Comparison of ENCODE assay signal across 9 mouse cellular contexts in genomic region chr7:128592118-128592935, GRCm38 (mm10). TPM values are rescaled to one million over a fixed set of nuclear protein-coding genes. Genes with fewer than 3 reads are reported as not detected.
A peak's percentile ranks its signal among the peaks of the same experiment; 100 is the strongest.
DNase-seq lines count a peak whose midpoint lies in the region; ATAC-seq lines count a peak whose summit lies in the region.
"Had no signal": no experiment of that assay in that cellular context is flagged by ENCODE, and none has a peak within 500 bp of the region (broad histone marks: within the 10 kb centered on the region; RNA-seq: fewer than 3 reads in every experiment).

No protein-coding gene starts in this region.

- H3K36me3 ChIP-seq in hindbrain, embryonic 15.5 days, result no peaks in the 10 kb centered on the region
- no peaks in the 10 kb centered on the region for H3K36me3 ChIP-seq in stomach, embryonic 16.5 days (ENCODE audit: control insufficient read depth, insufficient read depth, low read length)

- no peaks in the 10 kb centered on the region for H3K9me3 ChIP-seq in hindbrain, embryonic 15.5 days
- H3K9me3 ChIP-seq in stomach, embryonic 16.5 days (replicated peaks; ENCODE audit: control insufficient read depth, low read length), result no peaks in the 10 kb centered on the region

- peaks cover 24% of the 10 kb centered on the region for H3K4me1 ChIP-seq in hindbrain, embryonic 15.5 days (replicated peaks)
- H3K4me1 ChIP-seq in stomach, embryonic 16.5 days (ENCODE audit: control insufficient read depth, insufficient read depth, low read length), result peaks cover 8% of the 10 kb centered on the region

- peak overlapping the region; percentile 23 for H3K4me3 ChIP-seq in hindbrain, embryonic 15.5 days
- peak overlapping the region; percentile 24 for H3K4me3 ChIP-seq in stomach, embryonic 16.5 days (replicated peaks; ENCODE audit: low read length)

- intact Hi-C loops in left cerebral cortex, postnatal 25 days (cut with DNase I), result loop anchor here (2.0 to 5.0 kb wide), 2 partner anchors 74 to 95 kb away; no protein-coding TSS in a partner anchor

- 3% methylated on average over 21 of the region's 21 CpGs for WGBS in hindbrain, embryonic 15.5 days
- WGBS in stomach, embryonic 16.5 days, result 10% methylated on average over 21 of the region's 21 CpGs

- no peaks in the 10 kb centered on the region for H3K27me3 ChIP-seq in hindbrain, embryonic 15.5 days
- no peaks in the 10 kb centered on the region for H3K27me3 ChIP-seq in stomach, embryonic 16.5 days (ENCODE audit: control insufficient read depth, insufficient read depth, low read length)
- H3K27me3 ChIP-seq: CH12.LX had no signal

- no peak overlapping the region for H3K9ac ChIP-seq in hindbrain, embryonic 15.5 days
- H3K9ac ChIP-seq in stomach, embryonic 16.5 days (ENCODE audit: low read length), result peak overlapping the region; percentile 56

- peak overlapping the region; percentile 55 for H3K4me2 ChIP-seq in hindbrain, embryonic 15.5 days
- H3K4me2 ChIP-seq in stomach, embryonic 16.5 days (ENCODE audit: low read depth, low read length), result peak overlapping the region; percentile 56

- ATAC-seq in hindbrain, embryonic 15.5 days (ENCODE audit: low FRiP score, low read depth), result peak; percentile 75; the same call in 1 of the 2 replicates
- peak; percentile 44; the same call in 1 of the 2 replicates for ATAC-seq in stomach, embryonic 16.5 days (ENCODE audit: insufficient read depth, low FRiP score)

- peak overlapping the region; percentile 81 for H3K27ac ChIP-seq in hindbrain, embryonic 15.5 days (replicated peaks)
- H3K27ac ChIP-seq in stomach, embryonic 16.5 days (ENCODE audit: low read length), result peak overlapping the region; percentile 63

- DNase-seq in ovary, adult 18-20 months (ENCODE audit: low spot score), result peak; percentile 31
- no peak for DNase-seq in ovary, postnatal 14 days (ENCODE audit: low spot score)
- DNase-seq in gastrocnemius, postnatal 10 days, result peak; percentile 35
- peak; percentile 18 to 59 for DNase-seq in left cerebral cortex, postnatal 25 days (ENCODE audit: low spot score in 2 of 2)
- DNase-seq in lung, postnatal 4 days, result peak; percentile 68 to 80
- no peak for DNase-seq in urinary bladder, adult 18-20 months (ENCODE audit: low spot score in 2 of 2)

RNA-seq across cellular contexts. Expression of gene Inpp5f, which starts 18.8 kb away (rescaled TPM):
- total RNA-seq in gastrocnemius, postnatal 10 days (2021), result 1 to 10 TPM; 5.0 to 7.2 TPM
- polyA plus RNA-seq in hindbrain, embryonic 15.5 days (2015; fragmentation: Nextera tagmentation; extraction: Ambion mirVana), result 400 and 406 TPM in 2 replicates
- 100 to 1,000 TPM in 1 of 2 experiments, 10 to 100 TPM in 1; 96.4 to 115 TPM for total RNA-seq in left cerebral cortex, postnatal 25 days (2021)
- polyA plus RNA-seq in stomach, embryonic 16.5 days (2015; fragmentation: Nextera tagmentation; extraction: Ambion mirVana), result 18.5 and 20.2 TPM in 2 replicates

Comparison
In these comparisons a context has a peak if more than half of its experiments do, and no peak if none do; other contexts are left out.
1. DNase-seq: peak in ovary, adult 18-20 months (single experiment), gastrocnemius, postnatal 10 days (single experiment), left cerebral cortex, postnatal 25 days (2 of 2) and lung, postnatal 4 days (2 of 2); none in ovary, postnatal 14 days (single experiment) and urinary bladder, adult 18-20 months (0 of 2).
2. RNA of gene Inpp5f, which starts 18.8 kb away (total RNA-seq): 96.4 to 115 TPM in left cerebral cortex, postnatal 25 days; 5.0 to 7.2 TPM in gastrocnemius, postnatal 10 days; every median in the first group is over 10 times any median in the second.